Mouse (Mus musculus): ENCODE data around the gene Mecom.

Gene Mecom

GRCm38 (mm10) chr3:30207431-30207830 lies 340.4 kb downstream of the Mecom start:
- DNase-seq (ENCODE audit: low read depth, low spot score) = no peak

DNA sequence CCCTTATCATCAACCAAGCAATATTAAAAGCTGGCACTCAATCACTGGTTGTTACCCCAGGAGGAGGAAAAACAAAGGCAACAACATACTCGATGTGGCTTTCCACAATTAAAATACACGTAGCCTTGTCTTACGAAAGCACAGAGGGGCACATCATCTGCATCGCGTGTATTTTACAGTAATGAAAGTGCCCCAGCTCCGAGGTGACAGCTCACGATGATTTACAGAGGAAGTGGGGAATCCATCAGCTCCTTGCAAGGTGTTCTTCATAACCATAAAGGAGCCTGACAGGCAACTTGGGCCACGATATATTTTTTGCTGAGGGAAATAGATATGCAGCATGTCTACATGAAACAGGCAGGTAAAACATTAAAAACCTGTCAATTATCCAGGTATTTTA lies 341.7 kb downstream of the Mecom start:
- DNase-seq (ENCODE audit: low read depth, low spot score) = no peak

DNA sequence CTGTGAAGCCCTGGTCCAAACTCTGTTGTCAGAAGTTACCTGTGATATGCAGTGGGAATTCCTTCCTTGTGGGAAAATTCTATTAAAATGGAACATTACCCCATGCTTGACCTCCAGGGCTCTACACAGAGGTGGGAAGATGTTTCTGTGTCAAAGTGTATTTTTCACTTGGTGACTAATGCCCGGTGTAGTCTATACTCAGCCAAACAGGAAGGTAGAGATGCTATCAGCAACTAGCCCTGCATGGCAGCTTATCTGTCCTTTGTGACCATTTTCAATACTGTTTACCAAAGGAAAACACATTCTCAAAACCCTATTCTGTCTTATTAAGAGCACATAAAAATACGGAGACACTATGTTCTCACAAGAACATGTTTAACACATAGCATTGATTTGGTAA lies 344.0 kb downstream of the Mecom start:
- no peak for DNase-seq (ENCODE audit: low read depth, low spot score)

DNA sequence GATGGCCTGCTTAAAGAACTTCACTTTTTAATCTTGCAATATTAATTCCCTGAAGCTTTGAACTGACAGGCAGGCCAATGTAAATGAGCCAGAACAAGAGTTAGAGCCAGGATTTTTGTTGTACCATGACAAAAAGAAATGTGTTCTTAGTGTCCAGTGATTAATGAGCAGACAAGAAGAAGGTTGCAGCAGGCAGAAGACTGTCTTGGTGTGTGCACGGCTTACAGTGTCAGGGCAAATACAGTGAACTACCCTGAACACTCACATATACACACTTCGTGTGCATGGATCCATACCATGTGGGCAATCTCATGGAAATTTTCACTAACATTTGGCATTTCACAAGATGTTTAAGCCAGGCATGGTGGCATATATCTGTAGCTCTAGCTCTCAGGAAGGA lies 349.0 kb downstream of the Mecom start:
- DNase-seq (ENCODE audit: low read depth, low spot score) = no peak

- DNase-seq (ENCODE audit: low read depth, low spot score) = no peak
Measured at GRCm38 (mm10) chr3:30198227-30198626, 349.6 kb downstream of the Mecom start.

DNA sequence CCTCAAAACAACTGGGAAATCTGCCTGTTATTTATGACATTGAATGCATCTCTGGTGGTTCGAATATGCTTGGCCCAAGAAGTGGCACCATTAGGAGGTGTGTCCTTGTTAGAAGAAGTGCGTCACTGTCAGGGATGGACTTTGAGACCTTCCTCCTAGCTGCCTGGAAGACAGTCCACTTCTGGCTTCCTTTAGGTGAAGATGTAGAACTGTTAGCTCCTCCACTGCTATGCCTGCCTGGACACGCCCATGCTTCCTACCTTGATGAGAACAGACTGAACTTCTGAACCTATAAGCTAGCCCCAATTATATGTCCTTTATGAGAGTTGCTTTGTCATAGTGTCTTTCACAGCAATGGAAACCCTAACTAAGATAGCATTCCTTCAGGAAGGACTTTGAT lies 352.6 kb downstream of the Mecom start:
- no peak for DNase-seq (ENCODE audit: low read depth, low spot score)

DNA sequence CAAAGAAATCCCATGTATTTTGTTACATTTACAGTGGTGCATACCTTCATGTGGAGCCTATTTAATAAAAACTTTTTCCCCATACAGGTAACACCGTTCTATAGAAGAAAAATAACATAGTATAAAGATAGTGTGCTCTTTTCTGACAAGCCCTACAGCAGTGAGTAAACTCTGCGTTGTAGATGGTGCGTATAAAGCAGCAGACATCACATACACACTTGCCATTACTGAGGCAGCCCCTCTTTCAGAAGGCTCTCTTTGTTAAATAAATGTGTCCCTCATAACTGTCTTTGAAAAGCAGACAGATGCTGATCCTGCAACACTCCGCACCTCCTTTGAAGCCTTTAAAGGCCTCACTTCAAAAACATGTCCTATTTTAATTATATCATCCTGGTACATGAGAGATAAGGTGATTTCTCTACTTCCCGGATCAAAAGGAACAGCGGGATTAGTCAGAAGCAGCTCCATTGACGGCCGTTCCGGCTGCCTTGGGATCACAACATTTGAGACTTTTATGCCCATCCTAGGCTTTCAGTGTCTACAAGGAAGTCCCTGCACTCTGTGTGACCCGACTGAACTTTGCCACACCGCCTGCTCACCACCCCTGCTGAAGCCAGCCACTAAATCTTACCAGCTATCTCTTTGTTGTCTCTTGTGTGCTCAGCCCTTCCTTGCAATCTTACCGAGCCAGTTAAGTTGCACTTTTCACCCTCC lies 355.4 kb downstream of the Mecom start:
- no peak for DNase-seq (ENCODE audit: low read depth, low spot score)

- no peak for DNase-seq (ENCODE audit: low read depth, low spot score)
Measured at GRCm38 (mm10) chr3:30189325-30189724, 358.5 kb downstream of the Mecom start.

- DNase-seq (ENCODE audit: low read depth, low spot score) = peak; percentile 21
Measured at GRCm38 (mm10) chr3:30187812-30188469, 359.9 kb downstream of the Mecom start.

GRCm38 (mm10) chr3:30181807-30182481 lies 365.9 kb downstream of the Mecom start:
- DNase-seq (ENCODE audit: low read depth, low spot score) = no peak

DNA sequence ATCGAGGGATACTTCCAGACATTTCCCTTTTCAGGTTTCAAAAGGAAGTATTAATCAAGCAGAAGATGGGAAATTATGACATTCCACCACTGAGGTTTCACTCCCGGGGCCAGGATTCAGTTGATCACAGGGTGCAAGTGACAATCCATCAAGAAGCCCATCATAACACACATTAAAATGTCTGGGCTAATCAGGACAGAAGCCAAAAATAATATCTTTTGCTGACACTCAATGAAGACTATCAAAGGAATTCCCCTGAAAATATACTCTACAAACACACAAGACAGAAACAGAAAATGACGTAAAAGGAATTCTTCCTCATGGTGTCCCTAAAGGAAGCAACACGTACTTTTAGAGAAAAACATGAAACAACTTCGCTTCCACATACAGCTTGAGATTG lies 371.2 kb downstream of the Mecom start:
- no peak for DNase-seq (ENCODE audit: low read depth, low spot score)

DNA sequence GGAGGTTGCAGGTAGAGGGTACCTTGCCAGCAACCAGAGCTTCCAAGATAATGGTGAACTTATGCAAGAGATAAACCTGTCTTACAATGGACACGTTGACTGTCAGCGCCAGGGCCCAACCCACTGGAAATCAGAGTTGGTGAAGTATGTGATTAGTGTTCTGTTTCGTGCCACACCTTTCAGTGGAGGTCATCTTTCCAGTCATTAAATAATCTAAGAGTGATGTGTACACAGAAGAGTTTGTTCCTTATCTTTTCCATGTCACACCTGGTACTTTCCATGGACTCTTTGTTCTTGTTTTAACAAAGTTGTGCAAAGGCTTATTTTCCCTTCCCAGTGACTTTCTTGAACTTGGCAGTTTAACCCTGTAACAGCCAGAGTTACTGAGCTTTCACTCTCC lies 374.0 kb downstream of the Mecom start:
- DNase-seq (ENCODE audit: low read depth, low spot score) = no peak

DNA sequence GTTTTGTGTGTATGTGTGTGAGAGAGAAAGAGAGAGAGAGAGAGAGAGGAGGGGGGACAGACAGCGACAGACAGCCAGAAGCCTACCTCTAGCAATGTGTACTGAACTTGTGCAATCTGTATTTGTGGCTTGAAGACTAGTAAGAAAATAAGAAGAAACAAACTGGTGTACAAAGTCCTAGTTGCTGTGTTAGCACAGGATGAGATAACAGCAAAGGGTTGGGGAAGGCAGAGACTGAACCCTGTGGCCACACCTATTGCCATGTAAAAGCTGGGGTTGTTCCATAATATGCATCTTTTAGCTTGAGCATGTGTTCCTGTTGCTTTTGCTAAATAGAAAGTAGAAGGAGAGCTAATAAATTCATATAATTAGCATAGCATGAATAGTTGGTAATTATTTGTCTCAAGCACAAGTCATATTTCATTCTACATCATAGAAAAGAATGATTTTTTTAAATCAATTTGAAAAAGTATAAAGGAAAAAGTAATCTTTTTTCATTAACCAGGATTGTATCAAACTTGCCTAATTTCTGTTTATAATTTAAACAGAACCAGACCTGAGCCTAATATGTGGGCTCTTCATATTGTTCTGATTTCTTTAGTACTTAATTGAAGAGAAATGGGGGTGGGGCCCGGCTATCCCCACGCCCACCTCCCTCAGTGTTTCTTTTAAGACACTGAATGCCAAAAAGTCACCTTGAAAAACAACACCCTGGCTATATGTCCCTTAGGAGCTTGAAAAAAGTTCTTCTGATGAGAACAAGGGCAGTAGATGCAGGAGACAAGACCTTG lies 379.2 kb downstream of the Mecom start:
- DNase-seq (ENCODE audit: low read depth, low spot score) = no peak

DNA sequence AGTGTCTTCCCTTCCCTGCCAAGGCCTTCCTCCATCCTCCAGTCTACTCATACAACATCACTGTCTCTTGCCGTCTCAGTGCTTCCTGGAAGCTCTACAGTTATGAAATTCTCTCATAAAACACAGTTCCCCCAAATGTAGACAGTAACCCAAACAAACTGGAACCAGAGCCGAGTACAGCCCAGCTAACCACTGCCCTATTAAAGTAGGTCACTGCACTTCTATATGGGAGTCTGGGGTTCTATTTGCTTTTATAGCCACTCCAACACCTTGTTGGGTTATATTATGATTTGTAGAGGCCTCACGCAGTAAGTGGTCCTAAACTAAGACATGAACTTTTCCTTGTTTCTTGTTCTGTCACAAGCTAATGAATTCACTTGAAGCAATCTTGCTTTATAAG lies 380.8 kb downstream of the Mecom start:
- DNase-seq (ENCODE audit: low read depth, low spot score) = no peak

DNA sequence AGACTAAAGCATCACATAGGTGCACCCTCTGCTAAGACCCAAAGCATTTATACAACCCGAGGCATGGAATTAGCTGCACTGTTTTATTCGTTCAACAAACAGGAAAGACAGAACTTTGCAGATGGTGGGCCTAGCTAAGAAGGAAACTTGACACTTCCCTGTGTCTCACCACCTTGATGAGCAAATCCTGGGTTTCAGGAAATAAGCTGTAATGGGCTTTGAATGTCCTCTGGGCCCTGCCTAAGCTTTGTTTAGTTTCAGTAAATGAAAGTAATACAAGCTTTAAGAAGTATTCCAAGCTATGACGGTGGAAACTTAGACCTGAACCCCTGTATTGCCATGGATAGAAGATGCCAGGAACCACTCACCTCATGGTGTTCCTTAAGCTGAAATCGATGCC lies 383.0 kb downstream of the Mecom start:
- no peak for DNase-seq (ENCODE audit: low read depth, low spot score)

GRCm38 (mm10) chr3:30163390-30163789 lies 384.4 kb downstream of the Mecom start:
- DNase-seq (ENCODE audit: low read depth, low spot score) = no peak

DNA sequence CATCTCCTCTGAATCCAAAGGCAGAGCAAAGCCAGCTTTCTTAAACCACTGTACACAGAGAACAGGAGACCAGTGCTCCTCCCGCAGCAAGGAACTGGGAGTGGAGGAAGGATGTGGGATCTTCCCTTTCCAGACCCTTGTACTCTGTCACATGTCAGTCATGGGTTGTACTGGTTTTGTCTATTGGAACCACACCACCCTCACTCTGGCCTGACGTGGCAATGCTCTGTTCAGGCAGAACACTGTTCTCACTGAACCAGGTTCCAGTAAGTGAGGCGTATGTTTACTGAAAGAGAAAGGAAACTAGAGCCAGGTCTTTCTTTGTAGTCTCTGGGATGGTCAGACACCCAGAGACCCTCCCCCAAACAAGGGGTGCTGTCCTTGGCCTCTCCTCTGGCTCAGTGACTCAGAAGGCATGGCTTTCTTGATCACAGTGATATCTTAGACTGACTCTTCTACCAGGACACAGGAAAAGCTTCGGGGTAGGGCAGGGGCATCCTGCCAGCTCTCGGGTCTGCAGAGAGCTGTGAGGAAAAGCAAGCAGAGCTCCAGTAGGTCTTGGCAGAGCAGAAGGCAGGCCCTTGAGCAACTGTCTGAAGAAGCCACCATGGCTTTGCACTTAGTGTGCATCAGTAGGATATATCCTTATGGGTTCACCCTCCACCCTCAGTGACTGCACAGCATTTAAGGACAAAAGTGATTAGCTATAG lies 386.7 kb downstream of the Mecom start:
- no peak for DNase-seq (ENCODE audit: low read depth, low spot score)

GRCm38 (mm10) chr3:30160346-30160745 lies 387.5 kb downstream of the Mecom start:
- no peak for DNase-seq (ENCODE audit: low read depth, low spot score)

DNA sequence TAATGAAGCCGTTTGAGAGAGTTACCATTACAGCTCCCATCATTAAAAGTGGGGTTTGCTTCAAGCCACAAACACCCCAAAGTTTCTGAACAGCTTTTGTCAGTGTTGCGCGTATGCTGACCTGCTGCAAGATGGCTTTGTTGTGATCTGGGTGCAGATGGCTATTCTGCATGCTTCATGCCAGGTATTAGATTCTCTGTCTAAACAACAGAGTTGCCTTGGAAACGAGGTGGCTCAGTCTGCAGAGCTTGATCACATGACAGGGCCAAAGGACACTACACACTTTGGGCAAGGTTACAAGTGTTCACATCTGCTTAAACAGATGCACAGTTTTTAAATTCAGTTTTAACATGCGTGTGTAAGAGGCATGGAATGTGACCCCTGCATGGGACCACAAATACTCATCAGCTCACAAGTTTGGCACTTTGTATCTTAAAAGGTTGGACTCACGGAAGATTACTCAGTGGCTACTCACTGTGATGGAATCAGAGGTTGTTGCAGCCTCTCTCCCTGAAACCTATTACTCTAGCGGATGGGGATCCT lies 390.6 kb downstream of the Mecom start:
- DNase-seq (ENCODE audit: low read depth, low spot score) = no peak

DNA sequence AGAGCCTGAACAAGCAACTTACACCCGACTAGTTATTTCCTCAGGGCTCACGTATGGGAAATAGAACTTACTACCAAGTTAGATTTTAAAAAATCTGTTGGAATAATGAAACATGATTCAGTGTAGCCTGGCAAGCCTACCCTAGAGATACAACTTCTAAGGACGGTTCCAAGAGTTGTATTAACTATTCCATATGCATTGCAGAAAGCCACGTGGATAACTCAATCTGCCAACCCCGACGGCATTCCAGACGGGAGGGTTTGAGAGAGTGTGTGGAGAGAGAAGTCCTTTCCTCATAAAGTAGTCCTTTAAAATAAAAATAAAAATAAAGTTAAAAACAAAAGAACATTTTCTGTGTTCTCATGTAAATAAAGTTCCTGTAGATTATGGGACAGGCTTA lies 393.4 kb downstream of the Mecom start:
- no peak for DNase-seq (ENCODE audit: low read depth, low spot score)

DNA sequence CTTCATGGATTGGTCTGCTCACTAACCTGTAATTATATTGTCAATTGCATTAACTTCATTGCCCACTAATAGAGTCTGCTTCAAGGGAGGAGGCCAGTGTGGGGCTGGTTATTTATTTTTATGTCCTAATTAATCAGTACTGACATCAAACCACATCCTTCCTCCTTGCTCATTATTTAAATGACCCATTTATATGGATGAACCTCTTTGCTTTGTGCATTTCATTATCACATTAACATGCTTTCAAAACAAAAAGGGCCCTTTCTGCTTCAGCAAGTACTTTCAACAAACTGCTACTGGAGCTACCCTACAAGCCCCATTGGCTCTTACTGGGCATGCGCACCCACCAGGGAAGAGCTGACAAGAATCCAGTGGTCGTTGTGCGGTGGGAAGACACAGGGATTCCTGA lies 393.9 kb downstream of the Mecom start:
- DNase-seq (ENCODE audit: low read depth, low spot score) = peak; percentile 37
